Mouse (Mus musculus) layer of hippocampus, adult 2 months (tissue): ENCODE measurements around the gene Samd4b. TPM values are rescaled to one million over a fixed set of nuclear protein-coding genes. Genes with fewer than 3 reads are reported as not detected.
"Not testable (repeated sequence)": the region's sequence is repeated elsewhere in the genome, so short reads cannot be mapped to it uniquely, and the experiment has no call there.

Source experiments
- DNase-seq, 2 experiments: peaks; one replicate each; pipeline ENCODE4 v3.0.0; 2022; ENCODE audit warnings: low spot score in 2 of 2
- H3K27ac ChIP-seq: fragments of 200-600 bp; 2 replicates; pipeline ENCODE4 v1.8.1; 2022
- H3K4me3 ChIP-seq: fragments of 200-600 bp; 2 replicates; pipeline ENCODE4 v1.8.1; 2022; ENCODE audit warnings: mild to moderate bottlenecking
- CTCF ChIP-seq: fragments of 200-600 bp; conservative IDR thresholded peaks from 2 replicates; pipeline ENCODE4 v1.8.1; 2022; ENCODE audit warnings: antibody characterized with exemption, mild to moderate bottlenecking, moderate library complexity
- long read RNA-seq, 2 experiments: library from polyadenylated mRNA; stranded (forward); transcript quantifications; one replicate each; pipeline ENCODE4 v2.0.0; 2021; ENCODE audit warnings: borderline mapping rate in 2 of 2
- total RNA-seq, 2 experiments: library from RNA; stranded (reverse); gene quantifications; 2 replicates each; pipeline ENCODE4 v1.2.3; 2021

Samd4b gene
- total RNA-seq: 10 to 100 TPM; 67.8 to 70.1 TPM
- long read RNA-seq, experiment 1, full-length matches to known transcripts: 29 of 61 reads
- long read RNA-seq, experiment 1, partial matches to known transcripts: 15 of 61 reads
- long read RNA-seq, experiment 1, other reads (novel, unspliced or antisense): 17 of 61 reads
- long read RNA-seq, experiment 2, full-length matches to known transcripts: 56 of 97 reads
- long read RNA-seq, experiment 2, partial matches to known transcripts: 18 of 97 reads
- long read RNA-seq, experiment 2, other reads (novel, unspliced or antisense): 23 of 97 reads

GRCm38 (mm10) chr7:28597642-28598446 lies at the start of gene Samd4b, which contains the start of gene Pak4:
TSS of gene Samd4b (minus strand) at chr7:28598144.
TSS of gene Pak4 (minus strand) at chr7:28598185.
- Histone ChIP-seq H3K27ac (peak within 1 kb of the TSS; percentile 88), H3K4me3 (peak within 1 kb of the TSS; percentile 70)
- TF ChIP-seq CTCF: peak; percentile 76
- peak; percentile 99 to 100 for DNase-seq

DNA sequence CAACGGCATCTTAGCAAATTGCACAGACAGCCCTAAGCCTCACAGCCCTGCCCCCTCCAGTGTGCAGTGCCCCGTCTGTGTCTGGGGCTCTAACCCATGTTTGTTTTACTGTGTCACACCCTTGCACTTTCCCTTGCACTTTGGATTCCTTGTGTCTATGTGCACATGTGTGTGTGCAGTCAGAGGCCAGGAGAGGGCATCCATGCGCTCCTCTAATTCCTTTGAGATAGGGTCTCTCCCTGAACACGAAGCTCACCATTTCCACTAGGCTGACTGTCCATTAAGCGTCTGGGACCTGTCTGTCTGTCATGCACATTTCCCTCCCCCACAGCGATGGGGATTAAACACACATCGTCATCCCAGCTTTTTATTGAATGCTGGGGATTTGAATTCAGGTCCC lies 49.1 kb upstream of the Samd4b start:
- no peak overlapping the region for H3K4me3 ChIP-seq
- DNase-seq: no peak
- no peak overlapping the region for H3K27ac ChIP-seq
- 0 out of 2 replicates have a peak, but pooled peaks have one; percentile 14 for TF ChIP-seq CTCF

- Histone ChIP-seq H3K4me3 (no peak overlapping the region), H3K27ac (no peak overlapping the region)
- no peak for DNase-seq
- TF ChIP-seq CTCF: no peak
These were observed 48.1 kb upstream of the Samd4b start for GRCm38 (mm10) chr7:28645947-28646475.

DNA sequence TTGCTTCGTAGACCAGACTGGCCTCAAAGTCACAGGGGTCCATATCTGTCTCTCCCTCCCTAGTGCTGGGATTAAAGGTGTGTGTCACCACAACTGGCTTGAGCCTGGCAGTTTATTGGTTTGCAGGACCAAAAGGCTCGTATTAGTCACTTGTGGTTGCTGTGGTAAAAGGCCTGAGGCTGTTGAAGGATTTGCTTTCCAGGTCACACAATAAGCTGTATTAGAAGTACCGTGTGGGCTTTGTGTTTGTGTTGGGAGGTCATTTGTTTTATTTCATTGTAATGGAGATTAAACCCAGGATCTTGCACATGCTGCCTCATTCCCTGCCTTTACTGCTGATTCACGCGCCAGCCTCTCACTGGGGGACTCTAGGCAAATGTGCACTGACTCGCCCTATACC lies 47.4 kb upstream of the Samd4b start:
- DNase-seq: no peak
- TF ChIP-seq CTCF: no peak
- no peak overlapping the region for H3K4me3 ChIP-seq
- no peak overlapping the region for H3K27ac ChIP-seq

DNA sequence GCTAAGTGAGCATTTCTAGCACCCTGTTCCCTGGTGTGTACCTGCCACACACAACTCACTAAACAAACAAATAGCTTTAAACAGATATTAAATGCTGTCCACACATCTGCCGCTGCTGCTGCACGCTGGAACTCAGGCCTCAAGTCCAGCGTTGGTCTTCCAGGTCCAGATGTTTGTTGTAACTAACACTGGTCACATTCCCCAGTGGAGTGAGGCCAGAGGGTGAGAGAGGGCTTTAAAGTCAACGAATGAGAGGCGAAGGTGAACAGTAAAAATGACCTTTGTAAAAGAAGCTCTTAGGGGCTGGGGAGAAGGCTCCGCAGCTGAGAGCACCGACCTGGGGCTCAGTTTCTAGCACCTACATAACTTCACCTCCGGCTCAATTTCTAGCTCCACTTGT lies 43.6 kb upstream of the Samd4b start:
- H3K4me3 ChIP-seq: no peak overlapping the region
- no peak for TF ChIP-seq CTCF
- no peak for DNase-seq
- H3K27ac ChIP-seq: no peak overlapping the region

- peak in 1 of 2 experiments; percentile 29 for DNase-seq
- no peak overlapping the region for H3K4me3 ChIP-seq
- peak overlapping the region; percentile 68 for H3K27ac ChIP-seq
- TF ChIP-seq CTCF: no peak
These were observed 39.6 kb upstream of the Samd4b start for GRCm38 (mm10) chr7:28637511-28637910.

DNA sequence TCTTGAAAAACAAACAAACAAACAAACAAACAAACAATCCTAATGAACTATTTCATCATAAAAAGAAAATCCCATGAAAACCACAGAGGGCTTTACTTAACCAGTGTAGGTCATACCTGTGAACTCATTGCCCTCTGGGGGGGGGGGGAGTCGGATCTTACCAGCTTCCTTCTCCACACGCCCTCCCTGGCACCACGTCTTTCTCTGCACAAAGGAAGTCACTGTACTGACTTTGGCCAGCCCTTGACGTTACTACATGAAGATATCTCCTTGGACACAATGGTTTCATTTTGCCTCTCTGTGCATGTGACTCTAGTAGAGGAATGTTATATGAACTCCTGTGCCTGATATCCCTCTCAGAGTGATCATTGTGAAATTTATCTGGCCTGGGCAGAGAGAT lies 36.2 kb upstream of the Samd4b start:
- no peak for DNase-seq
- TF ChIP-seq CTCF: no peak
- H3K4me3 ChIP-seq: no peak overlapping the region
- H3K27ac ChIP-seq: no peak overlapping the region

- Histone ChIP-seq H3K4me3 (peak within 1 kb of the TSS; percentile 36), H3K27ac (no peak within 1 kb of the TSS)
- TF ChIP-seq CTCF: no peak
- no peak for DNase-seq
These were observed 33.1 kb upstream of the Samd4b start, which contains the start of gene Acp7 for GRCm38 (mm10) chr7:28631073-28631472. TSS of gene Acp7 (minus strand) at chr7:28631332.

GRCm38 (mm10) chr7:28624791-28625190 lies 26.8 kb upstream of the Samd4b start:
- no peak overlapping the region for H3K4me3 ChIP-seq
- H3K27ac ChIP-seq: no peak overlapping the region
- DNase-seq: no peak
- TF ChIP-seq CTCF: no peak

DNA sequence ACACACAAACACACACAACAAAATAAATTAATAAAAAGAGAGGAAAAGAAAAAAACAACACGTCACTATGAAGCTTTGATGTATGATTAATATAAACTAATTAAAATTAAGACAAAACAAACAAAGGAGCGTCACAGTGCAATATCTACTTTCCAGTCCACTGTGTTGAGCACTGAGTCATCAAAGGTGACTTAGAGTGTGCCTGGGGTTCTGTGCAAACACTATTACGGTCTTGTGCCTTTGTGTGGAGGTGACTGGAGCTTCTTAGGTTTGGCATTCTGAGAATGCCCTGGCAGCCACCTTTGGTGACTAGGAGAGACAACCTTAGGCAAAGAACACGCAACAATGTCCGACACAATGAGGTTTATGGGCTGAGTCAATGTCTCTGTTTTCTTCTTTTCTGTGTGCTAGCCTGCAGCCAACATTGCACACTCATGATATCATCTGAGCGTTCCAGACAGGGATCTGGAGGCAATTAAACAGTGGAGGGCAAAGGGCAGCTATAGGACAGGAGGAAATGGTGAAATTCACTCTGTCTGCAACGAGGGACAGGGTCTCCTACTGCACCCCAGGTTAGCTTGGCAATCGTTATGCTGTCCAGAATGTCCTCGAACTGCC lies 21.3 kb upstream of the Samd4b start:
- TF ChIP-seq CTCF: no peak
- Histone ChIP-seq H3K4me3 (no peak overlapping the region), H3K27ac (no peak overlapping the region)
- DNase-seq: no peak

DNA sequence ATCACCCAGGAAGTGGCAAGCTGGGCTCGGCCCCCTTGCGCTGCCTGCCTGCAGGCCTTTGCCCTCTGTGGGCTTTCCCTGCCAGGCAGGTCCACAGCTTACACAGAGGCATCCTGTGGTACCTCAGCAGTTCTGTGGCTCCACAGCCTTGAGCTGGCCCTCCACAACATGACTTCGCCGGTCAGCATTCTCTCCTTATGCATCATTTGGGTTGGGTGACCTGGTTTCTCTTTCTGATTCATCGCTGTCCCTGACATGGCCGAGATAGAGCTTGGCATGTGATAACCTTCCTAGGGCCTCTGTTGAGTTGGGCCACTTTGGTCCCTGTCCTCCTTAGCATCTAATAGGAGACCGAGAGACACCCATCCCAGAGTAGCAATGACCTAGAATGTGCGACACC lies 8.0 kb upstream of the Samd4b start:
- DNase-seq: no peak
- no peak overlapping the region for H3K4me3 ChIP-seq
- H3K27ac ChIP-seq: no peak overlapping the region
- no peak for TF ChIP-seq CTCF

DNA sequence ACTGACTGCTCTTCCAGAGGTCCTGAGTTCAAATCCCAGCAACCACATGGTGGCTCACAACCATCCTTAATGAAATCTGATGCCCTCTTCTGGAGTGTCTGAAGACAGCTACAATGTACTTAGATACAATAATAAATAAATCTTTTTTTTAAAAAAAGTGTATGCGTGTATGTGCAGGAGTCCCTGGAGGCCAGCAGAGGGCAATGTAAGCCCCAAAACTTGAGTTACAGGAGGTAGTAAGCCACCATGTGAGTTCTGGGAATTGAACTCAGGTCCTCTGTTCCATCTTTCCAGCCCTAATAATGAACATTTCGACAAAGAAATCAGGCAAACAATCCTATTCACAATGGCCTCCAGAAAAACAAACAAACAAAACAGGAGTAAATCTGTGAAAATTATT lies 5.8 kb upstream of the Samd4b start:
- not testable (repeated sequence) for DNase-seq, H3K27ac ChIP-seq, H3K4me3 ChIP-seq
- TF ChIP-seq CTCF: peak; percentile 52

- no peak for TF ChIP-seq CTCF
- DNase-seq: no peak
- Histone ChIP-seq H3K27ac (no peak overlapping the region), H3K4me3 (no peak overlapping the region)
These were observed 5.2 kb upstream of the Samd4b start for GRCm38 (mm10) chr7:28603136-28603535.
